Mouse (Mus musculus): ENCODE data around the gene Jmy. TPM values are rescaled to one million over a fixed set of nuclear protein-coding genes. Genes with fewer than 3 reads are reported as not detected.

The Jmy gene
- total and polyA plus RNA-seq, 2 experiments from 2014 or later = 9.4 to 39.4 TPM

DNA sequence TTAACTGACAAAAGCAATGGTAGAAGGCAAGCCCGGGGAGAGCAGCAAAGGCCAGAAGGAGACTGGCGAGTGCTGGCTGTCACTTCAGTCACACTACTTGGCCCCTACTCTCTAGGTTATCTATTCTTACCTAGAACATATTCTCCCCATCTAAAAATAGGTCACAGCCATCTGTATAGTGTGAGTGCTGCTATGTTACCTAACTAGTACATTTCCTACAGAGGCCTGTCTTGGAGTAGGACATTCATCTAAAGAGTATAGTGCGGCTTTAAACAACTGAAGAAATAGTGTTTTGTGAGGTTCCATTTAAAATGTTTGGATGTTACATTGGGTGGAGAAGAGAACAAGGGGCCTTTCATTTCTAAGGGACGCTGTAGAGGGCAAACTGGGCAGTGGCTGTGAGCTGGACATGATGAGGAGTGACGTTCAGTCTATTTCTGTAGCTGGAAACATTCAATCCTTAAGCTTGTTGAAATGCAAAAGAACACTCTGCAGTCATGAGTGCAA, 99.8 kb downstream of the Jmy start:
- ATAC-seq (0 out of 2 replicates have a peak, but pooled peaks have one; percentile 35), DNase-seq (ENCODE audit: low spot score) (no peak)
- H3K9ac ChIP-seq (replicated peaks; ENCODE audit: low read length) = no peak overlapping the region
- no peaks in the 10 kb centered on the region for H3K27me3 ChIP-seq (ENCODE audit: insufficient read depth, low read length)
- 76% methylated on average over 5 of the region's 5 CpGs for WGBS
- TF ChIP-seq CTCF (IDR thresholded peaks at IDR 0.05; ENCODE audit: low read depth) = no peak
- no peaks in the 10 kb centered on the region for H3K9me3 ChIP-seq (ENCODE audit: low read length)
- H3K4me2 ChIP-seq (ENCODE audit: low read depth, low read length) = no peak overlapping the region
- H3K4me1 ChIP-seq (ENCODE audit: insufficient read depth, low read length) = no peaks in the 10 kb centered on the region
- no peak overlapping the region for H3K27ac ChIP-seq
- H3K36me3 ChIP-seq (ENCODE audit: insufficient read depth, low read length) = 0 out of 2 replicates have a peak, but pooled peaks cover 3% of the 10 kb centered on the region
- H3K4me3 ChIP-seq (ENCODE audit: low read length) = no peak overlapping the region

- no peaks in the 10 kb centered on the region for H3K9me3 ChIP-seq (ENCODE audit: low read length)
- DNase-seq (ENCODE audit: low spot score) (no peak), ATAC-seq (no peak)
- H3K27ac ChIP-seq = no peak overlapping the region
- H3K4me2 ChIP-seq (ENCODE audit: low read depth, low read length) = no peak overlapping the region
- H3K36me3 ChIP-seq (ENCODE audit: insufficient read depth, low read length) = peaks cover 3% of the 10 kb centered on the region; the same call in 1 of the 2 replicates
- H3K9ac ChIP-seq (replicated peaks; ENCODE audit: low read length) = no peak overlapping the region
- H3K27me3 ChIP-seq (ENCODE audit: insufficient read depth, low read length) = no peaks in the 10 kb centered on the region
- 71% methylated on average over 2 of the region's 2 CpGs for WGBS
- H3K4me1 ChIP-seq (ENCODE audit: insufficient read depth, low read length) = no peaks in the 10 kb centered on the region
- TF ChIP-seq CTCF (IDR thresholded peaks at IDR 0.05; ENCODE audit: low read depth) = no peak
- H3K4me3 ChIP-seq (ENCODE audit: low read length) = no peak overlapping the region
Measured at GRCm38 (mm10) chr13:93389242-93389625, 110.4 kb downstream of the Jmy start.

DNA sequence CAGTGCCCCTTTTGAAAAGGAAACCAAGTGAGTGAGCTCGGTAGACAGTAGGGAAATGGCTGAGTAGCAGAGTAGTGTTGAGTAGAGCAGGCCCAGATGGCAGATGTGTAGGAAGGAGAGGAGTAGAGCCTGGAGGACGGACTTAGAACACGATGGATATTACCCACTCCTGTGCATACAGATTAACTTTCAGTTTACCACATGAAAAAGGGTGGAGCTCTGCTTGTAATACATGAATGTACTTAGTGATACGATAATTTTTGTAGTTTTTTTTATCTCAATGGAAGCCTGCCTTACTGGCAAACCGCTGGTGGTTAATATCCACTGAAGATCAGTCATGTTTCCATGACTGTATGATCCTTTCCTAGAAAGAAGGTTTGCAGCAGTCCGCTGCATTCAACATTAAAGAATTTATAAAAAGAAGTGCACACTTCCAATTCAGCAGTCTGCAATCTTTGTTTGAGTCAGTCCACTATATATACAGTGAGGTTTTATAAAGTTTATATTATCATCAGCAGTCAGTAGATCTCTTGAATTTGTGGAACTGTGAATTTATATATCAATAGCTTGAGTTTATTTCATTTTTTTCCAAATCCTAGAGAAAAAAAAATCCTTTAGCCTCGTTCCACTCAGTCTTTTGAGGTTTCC, 110.9 kb downstream of the Jmy start:
- H3K27me3 ChIP-seq (ENCODE audit: insufficient read depth, low read length) = no peaks in the 10 kb centered on the region
- DNase-seq (ENCODE audit: low spot score) (no peak), ATAC-seq (no peak)
- no peak overlapping the region for H3K9ac ChIP-seq (replicated peaks; ENCODE audit: low read length)
- H3K4me2 ChIP-seq (ENCODE audit: low read depth, low read length) = no peak overlapping the region
- no peak for TF ChIP-seq CTCF (IDR thresholded peaks at IDR 0.05; ENCODE audit: low read depth)
- no peaks in the 10 kb centered on the region for H3K4me1 ChIP-seq (ENCODE audit: insufficient read depth, low read length)
- H3K27ac ChIP-seq = no peak overlapping the region
- WGBS = 72% methylated on average over 7 of the region's 7 CpGs
- no peaks in the 10 kb centered on the region; the same call in 1 of the 2 replicates for H3K36me3 ChIP-seq (ENCODE audit: insufficient read depth, low read length)
- no peak overlapping the region for H3K4me3 ChIP-seq (ENCODE audit: low read length)
- H3K9me3 ChIP-seq (ENCODE audit: low read length) = no peaks in the 10 kb centered on the region

DNA sequence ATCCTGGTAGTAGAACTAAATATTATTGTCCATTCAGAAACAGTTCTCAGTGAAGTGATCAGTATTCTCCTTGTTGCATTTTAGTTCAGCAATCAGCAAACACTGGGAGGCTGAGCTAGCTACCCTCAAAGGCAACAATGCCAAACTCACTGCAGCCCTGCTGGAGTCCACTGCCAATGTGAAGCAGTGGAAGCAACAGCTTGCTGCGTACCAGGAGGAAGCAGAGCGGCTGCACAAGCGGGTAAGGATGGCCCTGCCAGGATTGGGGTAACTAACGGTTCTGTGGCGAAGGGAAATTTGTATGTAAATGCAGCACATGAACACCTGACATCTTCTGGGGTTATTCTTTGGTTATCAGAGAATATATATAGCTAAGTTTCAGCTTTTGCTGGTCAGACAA, 112.2 kb downstream of the Jmy start:
- no peaks in the 10 kb centered on the region for H3K4me1 ChIP-seq (ENCODE audit: insufficient read depth, low read length)
- 55% methylated on average over 5 of the region's 5 CpGs for WGBS
- no peak for DNase-seq (ENCODE audit: low spot score)
- no peak for ATAC-seq
- H3K9ac ChIP-seq (replicated peaks; ENCODE audit: low read length) = no peak overlapping the region
- H3K9me3 ChIP-seq (ENCODE audit: low read length) = no peaks in the 10 kb centered on the region
- no peaks in the 10 kb centered on the region; the same call in 1 of the 2 replicates for H3K36me3 ChIP-seq (ENCODE audit: insufficient read depth, low read length)
- no peak for TF ChIP-seq CTCF (IDR thresholded peaks at IDR 0.05; ENCODE audit: low read depth)
- no peaks in the 10 kb centered on the region for H3K27me3 ChIP-seq (ENCODE audit: insufficient read depth, low read length)
- no peak overlapping the region for H3K27ac ChIP-seq
- H3K4me2 ChIP-seq (ENCODE audit: low read depth, low read length) = no peak overlapping the region
- no peak overlapping the region for H3K4me3 ChIP-seq (ENCODE audit: low read length)

DNA sequence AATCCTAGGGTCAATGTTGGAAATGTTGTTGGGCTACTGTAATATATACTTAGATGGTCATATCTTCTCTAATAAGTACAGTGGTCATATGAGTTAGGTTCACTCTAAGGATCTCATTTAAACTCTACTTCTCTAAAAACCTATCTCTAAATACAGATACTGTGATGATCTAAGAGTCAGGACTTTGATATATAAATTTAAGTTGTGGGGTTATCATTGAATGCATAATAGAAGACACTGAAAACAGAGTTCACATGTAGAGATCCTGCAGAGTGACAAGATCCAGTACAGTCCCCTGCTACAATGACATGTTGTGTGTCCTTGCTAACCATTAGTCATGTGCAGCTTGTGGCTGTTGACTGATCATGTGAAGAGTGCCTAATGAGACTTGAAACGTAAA, 114.5 kb downstream of the Jmy start:
- Histone ChIP-seq H3K9me3 (ENCODE audit: low read length) (no peaks in the 10 kb centered on the region), H3K36me3 (ENCODE audit: insufficient read depth, low read length) (no peaks in the 10 kb centered on the region; the same call in 1 of the 2 replicates), H3K4me2 (ENCODE audit: low read depth, low read length) (no peak overlapping the region), H3K27ac (no peak overlapping the region), H3K9ac (replicated peaks; ENCODE audit: low read length) (no peak overlapping the region), H3K4me1 (ENCODE audit: insufficient read depth, low read length) (no peaks in the 10 kb centered on the region), H3K4me3 (ENCODE audit: low read length) (no peak overlapping the region), H3K27me3 (ENCODE audit: insufficient read depth, low read length) (no peaks in the 10 kb centered on the region)
- no peak for DNase-seq (ENCODE audit: low spot score)
- 71% methylated on average over 1 of the region's 1 CpGs for WGBS
- no peak for TF ChIP-seq CTCF (IDR thresholded peaks at IDR 0.05; ENCODE audit: low read depth)
- ATAC-seq = no peak

DNA sequence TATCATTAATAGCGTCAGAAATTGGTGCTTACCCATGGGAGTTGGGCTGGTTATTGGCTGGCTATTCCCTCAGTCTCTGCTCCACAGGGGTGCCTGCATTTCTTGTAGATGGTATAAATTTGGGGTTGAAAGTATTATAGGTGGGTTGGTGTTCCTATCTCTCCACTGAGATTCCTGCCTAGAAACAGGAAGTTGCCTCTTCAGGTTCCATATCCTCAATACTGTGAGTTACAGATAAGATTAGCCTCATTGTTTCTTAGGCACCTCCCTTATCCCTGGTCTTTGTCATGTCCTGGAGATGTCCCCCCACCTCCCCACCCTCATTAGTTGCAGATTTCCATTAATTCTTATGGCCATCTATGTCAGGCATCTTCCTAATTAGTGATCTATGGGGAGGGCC, 115.1 kb downstream of the Jmy start:
- Histone ChIP-seq H3K27me3 (ENCODE audit: insufficient read depth, low read length) (no peaks in the 10 kb centered on the region), H3K4me3 (ENCODE audit: low read length) (no peak overlapping the region), H3K27ac (no peak overlapping the region), H3K9ac (replicated peaks; ENCODE audit: low read length) (no peak overlapping the region), H3K4me2 (ENCODE audit: low read depth, low read length) (no peak overlapping the region), H3K9me3 (ENCODE audit: low read length) (no peaks in the 10 kb centered on the region), H3K36me3 (ENCODE audit: insufficient read depth, low read length) (no peaks in the 10 kb centered on the region; the same call in 1 of the 2 replicates), H3K4me1 (ENCODE audit: insufficient read depth, low read length) (no peaks in the 10 kb centered on the region)
- DNase-seq (ENCODE audit: low spot score) (no peak), ATAC-seq (no peak)
- 86% methylated on average over 1 of the region's 1 CpGs for WGBS
- TF ChIP-seq CTCF (IDR thresholded peaks at IDR 0.05; ENCODE audit: low read depth) = no peak

GRCm38 (mm10) chr13:93383620-93384019, 116.0 kb downstream of the Jmy start:
- no peaks in the 10 kb centered on the region; the same call in 1 of the 2 replicates for H3K36me3 ChIP-seq (ENCODE audit: insufficient read depth, low read length)
- TF ChIP-seq CTCF (IDR thresholded peaks at IDR 0.05; ENCODE audit: low read depth) = no peak
- H3K9me3 ChIP-seq (ENCODE audit: low read length) = no peaks in the 10 kb centered on the region
- WGBS = 87% methylated on average over 2 of the region's 2 CpGs
- no peak overlapping the region for H3K9ac ChIP-seq (replicated peaks; ENCODE audit: low read length)
- no peak overlapping the region for H3K27ac ChIP-seq
- ATAC-seq = no peak
- no peaks in the 10 kb centered on the region for H3K4me1 ChIP-seq (ENCODE audit: insufficient read depth, low read length)
- no peak overlapping the region for H3K4me2 ChIP-seq (ENCODE audit: low read depth, low read length)
- no peak for DNase-seq (ENCODE audit: low spot score)
- H3K4me3 ChIP-seq (ENCODE audit: low read length) = no peak overlapping the region
- H3K27me3 ChIP-seq (ENCODE audit: insufficient read depth, low read length) = no peaks in the 10 kb centered on the region

All from hindbrain, postnatal 0 days (tissue).